Mouse (Mus musculus): Measurements from ENCODE around the gene 4933403O08Rik. TPM values are rescaled to one million over a fixed set of nuclear protein-coding genes. Genes with fewer than 3 reads are reported as not detected.

4933403O08Rik gene
- total RNA-seq (2015; ENCODE audit: low replicate concordance) (not detected in 2 replicates), total RNA-seq (2017; ENCODE audit: low replicate concordance) (not detected in 2 replicates)

GRCm38 (mm10) chrX:112238749-112239148, at the start of gene 4933403O08Rik:
TSS of gene 4933403O08Rik (plus strand) at chrX:112239049.
- no peak for ATAC-seq (replicated peaks; ENCODE audit: low FRiP score, poor library complexity, severe bottlenecking)

GRCm38 (mm10) chrX:112242916-112243315, 4.1 kb downstream of the 4933403O08Rik start:
- ATAC-seq (replicated peaks; ENCODE audit: low FRiP score, poor library complexity, severe bottlenecking), result no peak

GRCm38 (mm10) chrX:112255513-112255912, 16.7 kb downstream of the 4933403O08Rik start:
- no peak for ATAC-seq (replicated peaks; ENCODE audit: low FRiP score, poor library complexity, severe bottlenecking)

- ATAC-seq (replicated peaks; ENCODE audit: low FRiP score, poor library complexity, severe bottlenecking), result no peak
These were observed 34.7 kb downstream of the 4933403O08Rik start for GRCm38 (mm10) chrX:112273550-112273949.

Other genes starting within 250 kb of the 4933403O08Rik start
- gene Tex16, start 228.0 kb upstream of the 4933403O08Rik start, total RNA-seq (2015; ENCODE audit: low replicate concordance), result not detected in 2 replicates
- not detected in 2 replicates for gene Tex16, start 228.0 kb upstream of the 4933403O08Rik start, total RNA-seq (2017; ENCODE audit: low replicate concordance)
- 0.77 and 4.2 TPM in 2 replicates for gene Apool, start 72.3 kb downstream of the 4933403O08Rik start, total RNA-seq (2015; ENCODE audit: low replicate concordance)
- 7.8 and 9.1 TPM in 2 replicates for gene Apool, start 72.3 kb downstream of the 4933403O08Rik start, total RNA-seq (2017; ENCODE audit: low replicate concordance)
- not detected in 2 replicates for gene Satl1, start 167.7 kb downstream of the 4933403O08Rik start, total RNA-seq (2015; ENCODE audit: low replicate concordance)
- gene Satl1, start 167.7 kb downstream of the 4933403O08Rik start, total RNA-seq (2017; ENCODE audit: low replicate concordance), result not detected in 2 replicates